Mouse (Mus musculus): Measurements from ENCODE around the gene Faah. TPM values are rescaled to one million over a fixed set of nuclear protein-coding genes. Genes with fewer than 3 reads are reported as not detected.

Gene Faah
- polyA plus RNA-seq, 1 experiment = 36.0 TPM

GRCm38 (mm10) chr4:115943669-115944314, 73.9 kb downstream of the Faah start:
- no peak for DNase-seq (ENCODE audit: low read depth)

- DNase-seq (ENCODE audit: low read depth) = no peak
These were observed 76.4 kb downstream of the Faah start for GRCm38 (mm10) chr4:115941242-115941820.

GRCm38 (mm10) chr4:115940681-115941080, 77.0 kb downstream of the Faah start:
- no peak for DNase-seq (ENCODE audit: low read depth)

GRCm38 (mm10) chr4:115939295-115940102, 78.2 kb downstream of the Faah start, which contains the start of gene Dmbx1:
Gene Dmbx1 (minus strand): TSS chr4:115939926.
- DNase-seq (ENCODE audit: low read depth) = no peak

- no peak for DNase-seq (ENCODE audit: low read depth)
These were observed 79.2 kb downstream of the Faah start for GRCm38 (mm10) chr4:115938276-115939160.

GRCm38 (mm10) chr4:115937061-115937976, 80.4 kb downstream of the Faah start:
- no peak for DNase-seq (ENCODE audit: low read depth)

GRCm38 (mm10) chr4:115936646-115937045, 81.1 kb downstream of the Faah start:
- DNase-seq (ENCODE audit: low read depth) = no peak

GRCm38 (mm10) chr4:115935835-115936581, 81.7 kb downstream of the Faah start:
- DNase-seq (ENCODE audit: low read depth) = no peak

- DNase-seq (ENCODE audit: low read depth) = no peak
These were observed 86.1 kb downstream of the Faah start for GRCm38 (mm10) chr4:115931556-115932088.

GRCm38 (mm10) chr4:115927637-115928036, 90.1 kb downstream of the Faah start:
- DNase-seq (ENCODE audit: low read depth) = no peak

- no peak for DNase-seq (ENCODE audit: low read depth)
These were observed 94.4 kb downstream of the Faah start for GRCm38 (mm10) chr4:115923262-115923880.

GRCm38 (mm10) chr4:115922688-115923087, 95.0 kb downstream of the Faah start:
- DNase-seq (ENCODE audit: low read depth) = no peak

GRCm38 (mm10) chr4:115919911-115920310, 97.8 kb downstream of the Faah start:
- DNase-seq (ENCODE audit: low read depth) = no peak

Other genes with a start within 250 kb of the Faah start
- 0.39 and 0.43 TPM in 2 replicates for gene Tex38, start 236.9 kb downstream of the Faah start, polyA plus RNA-seq (2012; rRNA removed)
- gene Atpaf1, start 233.1 kb downstream of the Faah start, polyA plus RNA-seq (2012; rRNA removed) = 14.7 and 20.9 TPM in 2 replicates
- 21.6 and 25.4 TPM in 2 replicates for gene Mob3c, start 189.8 kb downstream of the Faah start, polyA plus RNA-seq (2012; rRNA removed)
- gene Mknk1, start 178.7 kb downstream of the Faah start, polyA plus RNA-seq (2012; rRNA removed) = 41.0 and 49.9 TPM in 2 replicates
- not detected in 2 replicates for gene Kncn, start 133.5 kb downstream of the Faah start, polyA plus RNA-seq (2012; rRNA removed)
- gene 6430628N08Rik, start 127.3 kb downstream of the Faah start, polyA plus RNA-seq (2012; rRNA removed) = 0.31 and 0.85 TPM in 2 replicates
- gene Dmbx1, start 78.0 kb downstream of the Faah start, polyA plus RNA-seq (2012; rRNA removed) = 0.03 TPM in 1 of 2 replicates, not detected in the other
- 9.7 and 10.5 TPM in 2 replicates for gene Nsun4, start 36.0 kb upstream of the Faah start, polyA plus RNA-seq (2012; rRNA removed)
- 166 and 185 TPM in 2 replicates for gene Uqcrh, start 57.1 kb upstream of the Faah start, polyA plus RNA-seq (2012; rRNA removed)
- gene Lrrc41, start 57.3 kb upstream of the Faah start, polyA plus RNA-seq (2012; rRNA removed) = 71.5 and 83.8 TPM in 2 replicates
- 0.74 and 0.82 TPM in 2 replicates for gene Rad54l, start 105.8 kb upstream of the Faah start, polyA plus RNA-seq (2012; rRNA removed)
- gene Pomgnt1, start 105.9 kb upstream of the Faah start, polyA plus RNA-seq (2012; rRNA removed) = 55.1 and 56.5 TPM in 2 replicates
- 3.0 and 4.2 TPM in 2 replicates for gene Lurap1, start 133.4 kb upstream of the Faah start, polyA plus RNA-seq (2012; rRNA removed)
- gene Tspan1, start 149.7 kb upstream of the Faah start, polyA plus RNA-seq (2012; rRNA removed) = 24.4 and 52.5 TPM in 2 replicates
- gene 1700042G07Rik, start 155.4 kb upstream of the Faah start, polyA plus RNA-seq (2012; rRNA removed) = 5.0 and 5.6 TPM in 2 replicates
- gene Gm49337, start 155.5 kb upstream of the Faah start, polyA plus RNA-seq (2012; rRNA removed) = not detected in 2 replicates
- 28.4 and 32.6 TPM in 2 replicates for gene Pik3r3, start 203.7 kb upstream of the Faah start, polyA plus RNA-seq (2012; rRNA removed)

Measured in gonadal fat pad, adult 2 months (tissue).